Mouse (Mus musculus) heart, embryonic 12.5 days (tissue): Measurements from ENCODE around the gene Myod1. TPM values are rescaled to one million over a fixed set of nuclear protein-coding genes. Genes with fewer than 3 reads are reported as not detected.

Experiments
- ATAC-seq: fragments of 200-750 bp; cut with Nextera tagmentation; 2 replicates; pipeline ENCODE4 v1.8.0; 2017; ENCODE audit warnings: moderate TSS enrichment, moderate library complexity; ENCODE audit not compliant: insufficient number of reproducible peaks, low FRiP score
- H3K27ac ChIP-seq: fragments of 300-500 bp; sonication (generic); 2 replicates; pipeline ENCODE4 v1.5.1; 2016; ENCODE audit warnings: mild to moderate bottlenecking, moderate library complexity; ENCODE audit not compliant: poor library complexity, severe bottlenecking
- H3K27me3 ChIP-seq: fragments of 300-500 bp; sonication (generic); replicated peaks from 2 replicates; pipeline ENCODE4 v1.6.1; 2016; ENCODE audit warnings: mild to moderate bottlenecking, moderate library complexity
- H3K36me3 ChIP-seq: fragments of 300-500 bp; sonication (generic); 2 replicates; pipeline ENCODE4 v1.6.1; 2016; ENCODE audit warnings: mild to moderate bottlenecking, moderate library complexity
- H3K4me1 ChIP-seq: fragments of 300-500 bp; sonication (generic); replicated peaks from 2 replicates; pipeline ENCODE4 v1.6.1; 2016; ENCODE audit warnings: mild to moderate bottlenecking
- H3K4me2 ChIP-seq: fragments of 300-500 bp; sonication (generic); 2 replicates; pipeline ENCODE4 v1.6.1; 2016; ENCODE audit warnings: mild to moderate bottlenecking, moderate library complexity
- H3K4me3 ChIP-seq: fragments of 300-500 bp; sonication (generic); 2 replicates; pipeline ENCODE4 v1.5.1; 2016; ENCODE audit warnings: mild to moderate bottlenecking
- H3K9ac ChIP-seq: fragments of 300-500 bp; sonication (generic); 2 replicates; pipeline ENCODE4 v1.6.1; 2016; ENCODE audit warnings: mild to moderate bottlenecking, moderate library complexity
- H3K9me3 ChIP-seq: fragments of 300-500 bp; sonication (generic); replicated peaks from 2 replicates; pipeline ENCODE4 v1.6.1; 2016; ENCODE audit warnings: mild to moderate bottlenecking, moderate library complexity
- WGBS: fragments of 180-500 bp; shearing (Covaris S2); methylation state at CpG from one replicate; pipeline ENCODE4 v1.1.7; 2016; 5-methylcytosine and 5-hydroxymethylcytosine counted together
- polyA plus RNA-seq: library from polyadenylated mRNA; unstranded; fragments of >200 nt; fragmentation: Nextera tagmentation; extraction: Ambion mirVana; gene quantifications from 2 replicates; pipeline ENCODE4 v1.2.1, GENCODE M21; 2016

Gene Myod1
- polyA plus RNA-seq, 1 experiment from 2014 or later = 0.50 TPM

GRCm38 (mm10) chr7:46417467-46417866, 41.2 kb downstream of the Myod1 start:
- no peak overlapping the region for H3K27ac ChIP-seq
- H3K4me1 ChIP-seq = no peaks in the 10 kb centered on the region
- H3K4me2 ChIP-seq = no peak overlapping the region
- H3K9me3 ChIP-seq = no peaks in the 10 kb centered on the region
- no peak overlapping the region for H3K4me3 ChIP-seq
- no peaks in the 10 kb centered on the region for H3K36me3 ChIP-seq
- 34% methylated on average over 7 of the region's 7 CpGs for WGBS
- H3K9ac ChIP-seq = no peak overlapping the region
- no peak for ATAC-seq
- peaks cover 8% of the 10 kb centered on the region for H3K27me3 ChIP-seq

GRCm38 (mm10) chr7:46418102-46418622, 41.9 kb downstream of the Myod1 start:
- Histone ChIP-seq H3K27ac (no peak overlapping the region), H3K27me3 (peaks cover 8% of the 10 kb centered on the region), H3K9me3 (no peaks in the 10 kb centered on the region), H3K4me2 (no peak overlapping the region), H3K4me3 (no peak overlapping the region), H3K4me1 (no peaks in the 10 kb centered on the region), H3K36me3 (no peaks in the 10 kb centered on the region), H3K9ac (no peak overlapping the region)
- WGBS = 60% methylated on average over 16 of the region's 16 CpGs
- no peak for ATAC-seq

DNA sequence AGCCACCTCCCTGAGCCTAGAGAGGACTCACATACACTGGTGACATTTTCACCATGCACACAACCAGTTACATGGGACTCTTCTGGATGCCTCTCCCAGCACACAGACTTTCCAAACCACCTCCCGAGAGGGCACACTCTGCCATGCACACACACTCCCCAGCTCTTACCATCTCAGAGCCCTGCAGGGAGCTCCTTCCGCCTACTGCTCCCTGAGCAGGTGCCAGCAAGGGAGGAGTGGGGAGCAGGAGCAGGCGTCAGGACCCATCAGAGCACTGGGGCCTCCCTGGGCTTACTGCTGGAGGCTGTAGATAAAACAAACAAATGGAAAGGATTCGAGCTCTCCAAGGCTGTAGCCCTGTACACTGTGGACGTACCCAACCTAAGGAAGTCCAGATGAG, 45.3 kb downstream of the Myod1 start:
- WGBS = 55% methylated on average over 5 of the region's 5 CpGs
- H3K4me3 ChIP-seq = no peak overlapping the region
- H3K9ac ChIP-seq = no peak overlapping the region
- no peaks in the 10 kb centered on the region for H3K9me3 ChIP-seq
- H3K27ac ChIP-seq = no peak overlapping the region
- no peaks in the 10 kb centered on the region for H3K36me3 ChIP-seq
- H3K4me1 ChIP-seq = no peaks in the 10 kb centered on the region
- ATAC-seq = no peak
- H3K4me2 ChIP-seq = no peak overlapping the region
- peaks cover 21% of the 10 kb centered on the region for H3K27me3 ChIP-seq

- Histone ChIP-seq H3K4me3 (no peak overlapping the region), H3K36me3 (no peaks in the 10 kb centered on the region), H3K4me2 (no peak overlapping the region), H3K9ac (no peak overlapping the region), H3K9me3 (no peaks in the 10 kb centered on the region), H3K27ac (no peak overlapping the region), H3K27me3 (peaks cover 27% of the 10 kb centered on the region), H3K4me1 (no peaks in the 10 kb centered on the region)
- no peak for ATAC-seq
- WGBS = 71% methylated on average over 8 of the region's 8 CpGs
These were observed 45.9 kb downstream of the Myod1 start for GRCm38 (mm10) chr7:46422052-46422763.

- H3K36me3 ChIP-seq = no peaks in the 10 kb centered on the region
- no peak overlapping the region for H3K4me2 ChIP-seq
- H3K9me3 ChIP-seq = no peaks in the 10 kb centered on the region
- no peak overlapping the region for H3K27ac ChIP-seq
- no peak overlapping the region for H3K9ac ChIP-seq
- H3K4me3 ChIP-seq = no peak overlapping the region
- 53% methylated on average over 18 of the region's 18 CpGs for WGBS
- H3K4me1 ChIP-seq = no peaks in the 10 kb centered on the region
- peaks cover 29% of the 10 kb centered on the region for H3K27me3 ChIP-seq
- ATAC-seq = no peak
These were observed 46.6 kb downstream of the Myod1 start for GRCm38 (mm10) chr7:46422764-46423412.

- H3K4me2 ChIP-seq = no peak overlapping the region
- no peaks in the 10 kb centered on the region for H3K36me3 ChIP-seq
- no peak overlapping the region for H3K4me3 ChIP-seq
- no peaks in the 10 kb centered on the region for H3K4me1 ChIP-seq
- no peaks in the 10 kb centered on the region for H3K9me3 ChIP-seq
- ATAC-seq = no peak
- no peak overlapping the region for H3K27ac ChIP-seq
- no peak overlapping the region for H3K9ac ChIP-seq
- 53% methylated on average over 3 of the region's 3 CpGs for WGBS
- peaks cover 29% of the 10 kb centered on the region for H3K27me3 ChIP-seq
These were observed 47.7 kb downstream of the Myod1 start for GRCm38 (mm10) chr7:46423951-46424350.

DNA sequence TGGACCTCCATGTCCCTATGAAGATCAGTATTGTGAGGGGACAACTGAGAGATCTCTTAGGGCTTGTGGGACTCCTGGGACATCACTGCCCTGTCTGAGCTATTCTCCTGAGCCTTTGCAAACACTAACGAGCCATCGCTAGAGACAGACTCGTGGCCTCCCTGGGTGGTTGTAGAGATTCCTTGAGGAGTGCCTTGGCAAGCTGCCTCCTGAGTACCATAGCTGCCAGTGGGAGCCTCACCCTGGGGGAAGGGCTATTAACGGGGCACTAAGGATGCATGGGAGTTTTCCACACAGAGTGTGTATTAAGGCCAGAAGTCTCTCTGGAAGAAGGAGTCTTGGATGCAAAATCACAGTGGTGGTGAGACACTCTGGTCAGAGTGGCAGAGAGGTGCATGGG, 48.7 kb downstream of the Myod1 start:
- no peaks in the 10 kb centered on the region for H3K4me1 ChIP-seq
- H3K4me2 ChIP-seq = no peak overlapping the region
- H3K36me3 ChIP-seq = no peaks in the 10 kb centered on the region
- H3K4me3 ChIP-seq = no peak overlapping the region
- H3K9ac ChIP-seq = no peak overlapping the region
- H3K27me3 ChIP-seq = peaks cover 29% of the 10 kb centered on the region
- ATAC-seq = no peak
- WGBS = 66% methylated on average over 4 of the region's 4 CpGs
- H3K9me3 ChIP-seq = no peaks in the 10 kb centered on the region
- H3K27ac ChIP-seq = no peak overlapping the region

Other genes with a start within 250 kb of the Myod1 start
- gene Abcc8, start 196.4 kb upstream of the Myod1 start, polyA plus RNA-seq = 6.2 and 7.0 TPM in 2 replicates
- 2.3 and 2.4 TPM in 2 replicates for gene Ush1c, start 138.0 kb upstream of the Myod1 start, polyA plus RNA-seq
- gene Otog, start 135.5 kb upstream of the Myod1 start, polyA plus RNA-seq = not detected in 2 replicates
- gene Kcnc1, start 20.0 kb downstream of the Myod1 start, polyA plus RNA-seq = 0.23 TPM in 1 of 2 replicates, not detected in the other